Mouse (Mus musculus) liver, adult 2 months (tissue): ENCODE measurements at regions not wholly inside any gene's neighbourhood (a gene's known extent, or its start where the extent isn't known, plus 50 kb on each side); places are given as distances from the start of the nearest gene placed in this dataset.

Experiments used
- CTCF ChIP-seq: fragments of 200-500 bp; IDR thresholded peaks from 2 replicates; pipeline ENCODE4 v1.5.1; 2011; ENCODE audit warnings: low read depth, low read length, control low read depth
- POLR2A ChIP-seq: fragments of 200-500 bp; IDR thresholded peaks from 2 replicates; pipeline ENCODE4 v1.6.1; 2011; ENCODE audit warnings: low read length, control low read depth; ENCODE audit not compliant: insufficient read depth; ENCODE audit errors: extremely low read depth

GRCm38 (mm10) chr13:88510850-88511554, 310.3 kb upstream of the Edil3 start:
- TF ChIP-seq CTCF (no peak), POLR2A (no peak)
